Mouse (Mus musculus) liver, postnatal 0 days (tissue): ENCODE results near the gene Birc5. TPM values are rescaled to one million over a fixed set of nuclear protein-coding genes. Genes with fewer than 3 reads are reported as not detected.

Experiments
- ATAC-seq: fragments of 200-750 bp; cut with Nextera tagmentation; 2 replicates; pipeline ENCODE4 v1.8.0; 2017; ENCODE audit warnings: mild to moderate bottlenecking, moderate library complexity
- DNase-seq: peaks from one replicate; pipeline ENCODE4 v3.0.0-alpha.2; 2016
- H3K27ac ChIP-seq: fragments of 300-500 bp; sonication (generic); 2 replicates; pipeline ENCODE4 v1.5.1; 2014; ENCODE audit warnings: antibody characterized with exemption, moderate library complexity, mild to moderate bottlenecking, low read depth
- H3K27me3 ChIP-seq: fragments of 300-500 bp; sonication (generic); 2 replicates; pipeline ENCODE4 v1.6.1; 2014; ENCODE audit warnings: low read length, control low read depth, mixed read lengths; ENCODE audit not compliant: insufficient read depth
- H3K36me3 ChIP-seq: fragments of 300-500 bp; sonication (generic); replicated peaks from 2 replicates; pipeline ENCODE4 v1.6.1; 2014; ENCODE audit warnings: mild to moderate bottlenecking, control low read depth, low read length, moderate library complexity, mixed read lengths; ENCODE audit not compliant: insufficient read depth
- H3K4me1 ChIP-seq: fragments of 300-500 bp; sonication (generic); 2 replicates; pipeline ENCODE4 v1.6.1; 2014; ENCODE audit warnings: antibody characterized with exemption, mild to moderate bottlenecking, control low read depth; ENCODE audit not compliant: insufficient read depth
- H3K4me2 ChIP-seq: fragments of 300-500 bp; sonication (generic); 2 replicates; pipeline ENCODE4 v1.6.1; 2014; ENCODE audit warnings: low read depth, mild to moderate bottlenecking, low read length, moderate library complexity, mixed read lengths
- H3K4me3 ChIP-seq: fragments of 300-500 bp; sonication (generic); 2 replicates; pipeline ENCODE4 v1.5.1; 2014; ENCODE audit warnings: low read depth, low read length
- H3K9ac ChIP-seq: fragments of 300-500 bp; sonication (generic); replicated peaks from 2 replicates; pipeline ENCODE4 v1.6.1; 2014; ENCODE audit warnings: mild to moderate bottlenecking, moderate library complexity
- H3K9me3 ChIP-seq: fragments of 300-500 bp; sonication (generic); 2 replicates; pipeline ENCODE4 v1.6.1; 2016; ENCODE audit warnings: mild to moderate bottlenecking, control low read depth, low read length, mixed read lengths
- CTCF ChIP-seq: sonication (generic); IDR thresholded peaks from 2 replicates; pipeline ENCODE4 v1.5.1; 2016; ENCODE audit warnings: antibody characterized with exemption, low read depth
- EP300 ChIP-seq: IDR thresholded peaks from 2 replicates; pipeline ENCODE4 v1.6.1; 2016; ENCODE audit warnings: antibody characterized with exemption, low read depth, mild to moderate bottlenecking
- WGBS: fragments of 180-500 bp; shearing (Covaris S2); extraction: QIAGEN DNeasy Blood & Tissue Kit; methylation state at CpG from one replicate; pipeline ENCODE4 v1.1.7; 2014; ENCODE audit not compliant: insufficient replicate concordance; 5-methylcytosine and 5-hydroxymethylcytosine counted together
- polyA plus RNA-seq: library from polyadenylated mRNA; unstranded; fragments of >200 nt; fragmentation: Nextera tagmentation; extraction: Ambion mirVana; gene quantifications from 2 replicates; pipeline ENCODE4 v1.2.1, GENCODE M21; 2015

Gene Birc5
- polyA plus RNA-seq, 1 experiment from 2014 or later: 197 TPM

DNA sequence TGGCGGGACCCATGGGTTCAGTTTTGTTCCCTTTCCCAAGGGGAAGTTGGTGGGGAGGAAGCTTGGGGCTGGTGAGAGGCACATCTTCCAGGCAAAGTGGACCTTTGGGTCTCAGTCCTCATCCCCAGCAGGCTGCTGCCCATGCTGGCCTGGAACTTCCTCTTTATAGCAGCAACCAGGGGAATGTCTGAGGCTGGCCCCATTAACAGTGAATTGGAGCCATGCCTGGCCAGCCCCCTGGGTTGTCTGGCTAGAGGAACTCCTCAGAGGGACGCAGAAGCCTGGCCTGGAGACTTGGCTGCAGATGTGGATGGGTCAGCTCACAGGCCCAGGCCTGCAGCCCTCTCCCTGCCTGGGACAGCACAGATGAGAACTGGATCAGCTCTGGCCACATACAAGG lies 15.8 kb downstream of the Birc5 start:
- no peak for DNase-seq
- WGBS: 39% methylated on average over 2 of the region's 2 CpGs
- Histone ChIP-seq H3K4me3 (no peak overlapping the region), H3K36me3 (no peaks in the 10 kb centered on the region), H3K27ac (no peak overlapping the region), H3K9me3 (no peaks in the 10 kb centered on the region), H3K27me3 (peaks cover 29% of the 10 kb centered on the region), H3K9ac (no peak overlapping the region), H3K4me2 (no peak overlapping the region), H3K4me1 (peaks cover 6% of the 10 kb centered on the region)
- ATAC-seq: no peak; the same call in 1 of the 2 replicates
- TF ChIP-seq CTCF (no peak), EP300 (no peak)

DNA sequence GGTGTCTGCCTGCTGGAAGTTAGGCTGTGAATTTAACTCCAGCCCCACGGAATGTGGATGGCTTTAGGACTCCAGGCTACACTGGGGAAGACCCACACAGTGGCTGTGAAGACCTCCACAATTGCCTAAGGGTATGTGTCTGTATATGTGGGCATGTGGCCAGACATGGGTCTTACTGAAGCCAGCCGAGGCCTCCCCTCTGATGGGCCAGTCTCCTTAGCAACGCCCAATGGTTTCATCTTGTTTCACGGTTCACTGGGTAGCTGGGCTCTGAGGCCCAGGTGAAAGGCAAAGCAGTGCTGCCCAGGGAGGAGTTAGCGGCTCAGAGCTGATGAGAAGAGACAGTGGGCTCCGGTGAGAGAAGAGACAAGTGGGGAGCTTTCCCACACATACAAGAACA lies 16.9 kb downstream of the Birc5 start:
- no peaks in the 10 kb centered on the region for H3K36me3 ChIP-seq
- H3K4me2 ChIP-seq: no peak overlapping the region
- 62% methylated on average over 6 of the region's 6 CpGs for WGBS
- H3K4me3 ChIP-seq: no peak overlapping the region
- H3K9ac ChIP-seq: no peak overlapping the region; the same call in 1 of the 2 replicates
- H3K9me3 ChIP-seq: no peaks in the 10 kb centered on the region
- peaks cover 17% of the 10 kb centered on the region for H3K27me3 ChIP-seq
- H3K4me1 ChIP-seq: peaks cover 8% of the 10 kb centered on the region
- TF ChIP-seq CTCF: no peak
- no peak overlapping the region for H3K27ac ChIP-seq
- DNase-seq (no peak), ATAC-seq (no peak)

DNA sequence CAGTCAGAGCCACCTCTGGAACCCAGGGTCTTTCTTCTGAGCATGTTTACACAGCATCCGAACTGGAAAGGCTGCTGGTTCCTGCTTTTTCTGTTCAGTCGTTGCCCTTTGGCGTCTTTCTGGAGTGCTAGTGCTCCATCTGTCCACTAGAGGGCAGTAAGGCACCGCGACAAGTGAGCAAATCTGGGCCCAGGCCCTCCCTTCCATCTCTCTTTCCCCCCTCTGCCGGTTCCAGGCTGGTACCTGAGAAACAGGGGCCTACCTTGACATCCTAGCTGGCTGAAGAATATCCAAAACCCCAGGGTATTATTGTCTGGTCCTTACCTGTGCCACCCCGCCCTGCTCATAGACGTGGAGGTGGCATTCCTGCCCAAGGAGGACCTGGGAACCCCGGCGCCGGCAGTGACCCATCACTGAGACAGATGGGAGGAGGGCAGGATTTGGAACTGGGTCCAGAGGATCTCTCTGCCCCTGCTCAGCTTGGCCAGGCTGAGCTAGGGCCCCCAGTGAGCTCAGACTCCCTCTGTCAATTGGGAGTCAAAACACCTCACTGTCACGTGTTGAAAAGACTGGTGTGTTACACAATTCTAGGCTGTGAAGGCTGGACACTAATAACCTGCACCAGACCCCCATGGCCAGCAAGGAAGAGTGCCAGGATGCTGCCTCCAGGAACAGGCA lies 21.8 kb downstream of the Birc5 start:
- H3K27me3 ChIP-seq: no peaks in the 10 kb centered on the region
- H3K4me2 ChIP-seq: no peak overlapping the region
- ATAC-seq (peak; percentile 23; the same call in 1 of the 2 replicates), DNase-seq (peak; percentile 80)
- no peak overlapping the region for H3K27ac ChIP-seq
- no peaks in the 10 kb centered on the region for H3K36me3 ChIP-seq
- H3K4me3 ChIP-seq: no peak overlapping the region
- no peaks in the 10 kb centered on the region for H3K9me3 ChIP-seq
- no peak overlapping the region for H3K9ac ChIP-seq
- 43% methylated on average over 12 of the region's 12 CpGs for WGBS
- H3K4me1 ChIP-seq: peaks cover 29% of the 10 kb centered on the region
- peak; percentile 99 for TF ChIP-seq CTCF
- no peak for TF ChIP-seq EP300

GRCm38 (mm10) chr11:117871376-117871775 lies 22.3 kb downstream of the Birc5 start:
- ATAC-seq: no peak
- no peak for TF ChIP-seq EP300
- no peak for TF ChIP-seq CTCF
- H3K27ac ChIP-seq: no peak overlapping the region
- H3K36me3 ChIP-seq: no peaks in the 10 kb centered on the region
- WGBS: 58% methylated on average over 5 of the region's 5 CpGs
- H3K4me1 ChIP-seq: peaks cover 30% of the 10 kb centered on the region
- no peak overlapping the region for H3K9ac ChIP-seq
- no peak overlapping the region for H3K4me3 ChIP-seq
- DNase-seq: no peak
- H3K27me3 ChIP-seq: no peaks in the 10 kb centered on the region
- H3K9me3 ChIP-seq: no peaks in the 10 kb centered on the region
- no peak overlapping the region for H3K4me2 ChIP-seq

DNA sequence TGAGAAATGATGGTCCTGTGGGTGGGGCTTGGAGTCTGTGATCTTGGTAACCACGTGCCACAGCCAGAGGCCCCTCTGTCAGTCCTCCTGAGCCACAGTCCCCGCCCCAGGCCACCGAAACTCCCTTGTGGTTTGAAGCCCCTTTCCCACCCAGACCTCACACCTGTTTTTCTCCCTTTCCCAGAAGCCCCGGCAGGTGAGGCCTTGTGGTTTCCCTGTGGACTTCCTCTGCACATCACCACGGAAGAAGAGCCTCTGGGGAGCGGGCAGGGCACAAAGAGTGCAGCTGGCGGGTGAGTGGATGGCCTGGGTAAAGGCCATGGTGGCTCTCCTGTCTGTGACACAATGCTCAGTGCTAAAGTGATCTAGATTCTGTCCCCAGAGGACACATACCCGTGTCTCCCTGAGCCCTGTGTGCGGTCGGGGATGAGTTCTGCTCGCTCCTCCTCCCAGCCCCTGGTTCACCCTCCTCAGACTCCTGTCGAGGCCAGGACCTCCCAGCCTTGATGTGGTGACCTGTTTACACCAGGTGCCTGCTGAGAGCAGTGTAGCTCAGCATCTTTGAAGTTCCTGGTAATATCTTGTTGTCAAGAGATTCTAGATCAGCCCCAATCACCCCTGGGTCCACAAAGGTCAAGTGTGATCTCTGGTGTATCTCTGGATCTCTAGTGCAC lies 23.0 kb downstream of the Birc5 start:
- no peak for TF ChIP-seq CTCF
- no peak for TF ChIP-seq EP300
- no peaks in the 10 kb centered on the region for H3K9me3 ChIP-seq
- DNase-seq (peak; percentile 59), ATAC-seq (no peak)
- H3K4me2 ChIP-seq: peak overlapping the region; percentile 71
- no peaks in the 10 kb centered on the region for H3K27me3 ChIP-seq
- peaks cover 34% of the 10 kb centered on the region for H3K4me1 ChIP-seq
- no peak overlapping the region for H3K27ac ChIP-seq
- 37% methylated on average over 12 of the region's 12 CpGs for WGBS
- no peak overlapping the region for H3K9ac ChIP-seq
- H3K36me3 ChIP-seq: no peaks in the 10 kb centered on the region
- no peak overlapping the region for H3K4me3 ChIP-seq

GRCm38 (mm10) chr11:117872861-117873608 lies 24.0 kb downstream of the Birc5 start, which contains the start of gene Tha1:
Gene Tha1, minus strand, starts transcription at chr11:117873481.
- Histone ChIP-seq H3K4me2 (peak within 1 kb of the TSS; percentile 71), H3K4me3 (peak within 1 kb of the TSS; percentile 48), H3K9ac (peak within 1 kb of the TSS; percentile 70), H3K9me3 (no peaks in the 10 kb centered on the region), H3K27me3 (no peaks in the 10 kb centered on the region), H3K36me3 (no peaks in the 10 kb centered on the region), H3K4me1 (peaks cover 44% of the 10 kb centered on the region), H3K27ac (peak within 1 kb of the TSS; percentile 67)
- peak; percentile 59 for ATAC-seq
- DNase-seq: peak; percentile 80
- WGBS: 2% methylated on average over 51 of the region's 51 CpGs
- TF ChIP-seq CTCF (no peak), EP300 (no peak)
